Mouse (Mus musculus): ENCODE data around the gene Ap5m1. TPM values are rescaled to one million over a fixed set of nuclear protein-coding genes. Genes with fewer than 3 reads are reported as not detected.

Ap5m1 gene
- polyA plus RNA-seq (2015; fragmentation: Nextera tagmentation; extraction: Ambion mirVana): 19.5 and 21.0 TPM in 2 replicates

- peaks cover 13% of the 10 kb centered on the region for H3K4me1 ChIP-seq (ENCODE audit: control insufficient read depth, insufficient read depth, low read length)
- H3K36me3 ChIP-seq (ENCODE audit: control insufficient read depth, insufficient read depth): no peaks in the 10 kb centered on the region
- WGBS: 0% methylated on average over 46 of the region's 62 CpGs
- ATAC-seq (replicated peaks; ENCODE audit: extremely low read depth, insufficient read depth, low FRiP score): peak; percentile 62
- H3K27ac ChIP-seq (ENCODE audit: low read length): peak within 1 kb of the TSS; percentile 95
- H3K9me3 ChIP-seq (replicated peaks; ENCODE audit: control insufficient read depth, low read length): no peaks in the 10 kb centered on the region
- peak within 1 kb of the TSS; percentile 79 for H3K4me3 ChIP-seq (ENCODE audit: low read length)
- peak within 1 kb of the TSS; percentile 78 for H3K4me2 ChIP-seq (ENCODE audit: low read depth, low read length)
- no peaks in the 10 kb centered on the region for H3K27me3 ChIP-seq (ENCODE audit: control insufficient read depth, insufficient read depth, low read length)
- peak within 1 kb of the TSS; percentile 88 for H3K9ac ChIP-seq (ENCODE audit: low read length)
Measured at GRCm38 (mm10) chr14:49065529-49066273, at the start of gene Ap5m1. Gene Ap5m1 (plus strand): TSS chr14:49066097.

- Histone ChIP-seq H3K27me3 (ENCODE audit: control insufficient read depth, insufficient read depth, low read length) (no peaks in the 10 kb centered on the region), H3K36me3 (ENCODE audit: control insufficient read depth, insufficient read depth) (peaks cover 16% of the 10 kb centered on the region), H3K9me3 (replicated peaks; ENCODE audit: control insufficient read depth, low read length) (no peaks in the 10 kb centered on the region), H3K27ac (ENCODE audit: low read length) (no peak overlapping the region), H3K4me3 (ENCODE audit: low read length) (no peak overlapping the region), H3K4me2 (ENCODE audit: low read depth, low read length) (no peak overlapping the region), H3K9ac (ENCODE audit: low read length) (no peak overlapping the region), H3K4me1 (ENCODE audit: control insufficient read depth, insufficient read depth, low read length) (no peaks in the 10 kb centered on the region)
- WGBS: 83% methylated on average over 5 of the region's 5 CpGs
- ATAC-seq (replicated peaks; ENCODE audit: extremely low read depth, insufficient read depth, low FRiP score): no peak
Measured at GRCm38 (mm10) chr14:49019765-49020164, 46.1 kb upstream of the Ap5m1 start.

DNA sequence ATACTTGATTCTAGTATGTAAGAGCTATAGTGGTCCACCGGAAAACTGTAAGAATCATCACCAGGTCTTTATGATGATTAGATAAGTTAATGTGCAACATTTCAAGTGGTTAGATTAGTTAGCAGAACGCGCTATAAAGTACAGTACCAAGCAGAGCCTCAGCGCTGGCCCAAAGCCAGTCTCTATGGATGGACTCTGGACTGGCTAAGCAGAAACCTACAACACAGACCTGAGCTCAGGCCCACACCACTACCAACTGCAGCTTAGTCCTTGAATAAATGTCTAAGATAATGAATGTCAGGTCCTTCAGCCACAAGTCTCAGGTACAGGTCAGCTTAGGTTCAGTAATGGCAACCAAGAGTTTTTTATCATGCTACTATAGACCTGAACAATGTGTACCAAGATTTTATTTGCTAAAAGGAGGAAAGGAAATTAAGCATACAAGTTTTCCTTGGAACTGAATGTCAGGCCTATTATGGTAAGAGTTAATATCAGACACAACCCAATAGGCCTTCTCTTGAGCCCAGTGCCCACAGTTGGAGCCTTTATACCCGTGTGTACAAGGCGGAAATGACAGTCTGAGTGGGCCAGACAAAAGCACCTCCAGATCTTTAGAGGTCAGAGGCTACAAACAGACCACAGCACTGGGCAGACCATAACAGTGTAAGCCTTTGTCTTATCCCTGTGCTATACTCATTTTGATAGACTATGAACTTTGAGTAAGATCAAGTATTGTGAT, 38.7 kb upstream of the Ap5m1 start:
- no peak overlapping the region for H3K4me2 ChIP-seq (ENCODE audit: low read depth, low read length)
- H3K36me3 ChIP-seq (ENCODE audit: control insufficient read depth, insufficient read depth): peaks cover 9% of the 10 kb centered on the region
- ATAC-seq (replicated peaks; ENCODE audit: extremely low read depth, insufficient read depth, low FRiP score): no peak
- no peaks in the 10 kb centered on the region for H3K27me3 ChIP-seq (ENCODE audit: control insufficient read depth, insufficient read depth, low read length)
- no peaks in the 10 kb centered on the region for H3K4me1 ChIP-seq (ENCODE audit: control insufficient read depth, insufficient read depth, low read length)
- 85% methylated on average over 6 of the region's 6 CpGs for WGBS
- no peak overlapping the region for H3K27ac ChIP-seq (ENCODE audit: low read length)
- H3K9me3 ChIP-seq (replicated peaks; ENCODE audit: control insufficient read depth, low read length): no peaks in the 10 kb centered on the region
- no peak overlapping the region for H3K9ac ChIP-seq (ENCODE audit: low read length)
- H3K4me3 ChIP-seq (ENCODE audit: low read length): no peak overlapping the region

GRCm38 (mm10) chr14:49027779-49028368, 38.0 kb upstream of the Ap5m1 start:
- 87% methylated on average over 3 of the region's 3 CpGs for WGBS
- H3K4me1 ChIP-seq (ENCODE audit: control insufficient read depth, insufficient read depth, low read length): no peaks in the 10 kb centered on the region
- no peaks in the 10 kb centered on the region for H3K9me3 ChIP-seq (replicated peaks; ENCODE audit: control insufficient read depth, low read length)
- no peak overlapping the region for H3K4me3 ChIP-seq (ENCODE audit: low read length)
- no peak overlapping the region for H3K4me2 ChIP-seq (ENCODE audit: low read depth, low read length)
- no peak for ATAC-seq (replicated peaks; ENCODE audit: extremely low read depth, insufficient read depth, low FRiP score)
- no peak overlapping the region for H3K9ac ChIP-seq (ENCODE audit: low read length)
- H3K36me3 ChIP-seq (ENCODE audit: control insufficient read depth, insufficient read depth): peaks cover 12% of the 10 kb centered on the region
- H3K27me3 ChIP-seq (ENCODE audit: control insufficient read depth, insufficient read depth, low read length): no peaks in the 10 kb centered on the region
- no peak overlapping the region for H3K27ac ChIP-seq (ENCODE audit: low read length)

DNA sequence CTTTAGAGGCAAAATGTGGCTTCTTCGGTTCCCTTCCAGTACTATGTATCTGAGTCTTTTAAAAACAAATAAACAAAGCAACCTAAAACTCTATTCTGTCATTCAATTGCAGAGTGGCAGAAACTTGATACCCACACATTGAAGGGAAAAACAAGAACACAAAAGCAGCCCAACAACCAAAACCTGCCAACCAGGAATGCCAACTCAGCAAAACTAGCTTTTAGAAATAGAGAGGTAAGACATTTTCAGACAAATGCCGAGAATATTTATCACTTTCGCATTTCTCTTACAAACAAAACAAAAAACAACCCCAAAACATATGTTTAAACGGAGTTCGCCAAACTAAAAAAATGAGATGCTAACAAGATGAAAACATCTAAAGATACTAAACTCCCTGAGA, 36.9 kb upstream of the Ap5m1 start:
- no peak for ATAC-seq (replicated peaks; ENCODE audit: extremely low read depth, insufficient read depth, low FRiP score)
- WGBS: 93% methylated on average over 5 of the region's 5 CpGs

DNA sequence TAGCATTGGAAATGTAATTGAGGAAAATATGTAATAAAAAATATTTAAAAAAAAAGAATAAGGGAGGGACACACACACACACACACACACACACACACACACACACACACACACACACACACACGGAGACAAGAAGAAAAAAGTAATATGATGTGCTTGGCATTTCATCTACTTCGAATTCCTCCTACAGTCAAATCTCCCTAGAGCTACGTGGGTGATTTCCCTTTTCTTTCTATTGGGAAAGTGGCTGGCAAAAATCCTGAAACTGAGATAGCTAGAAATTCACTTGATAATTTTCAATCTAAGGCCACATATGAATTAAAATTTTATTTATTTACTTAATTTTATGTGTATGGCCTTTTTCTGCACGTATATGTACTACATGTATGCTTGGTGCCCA, 20.3 kb upstream of the Ap5m1 start:
- Histone ChIP-seq H3K9ac (ENCODE audit: low read length) (no peak overlapping the region), H3K4me2 (ENCODE audit: low read depth, low read length) (no peak overlapping the region), H3K4me1 (ENCODE audit: control insufficient read depth, insufficient read depth, low read length) (0 out of 2 replicates have a peak, but pooled peaks cover 2% of the 10 kb centered on the region), H3K27me3 (ENCODE audit: control insufficient read depth, insufficient read depth, low read length) (no peaks in the 10 kb centered on the region), H3K9me3 (replicated peaks; ENCODE audit: control insufficient read depth, low read length) (no peaks in the 10 kb centered on the region), H3K36me3 (ENCODE audit: control insufficient read depth, insufficient read depth) (peaks cover 5% of the 10 kb centered on the region; the same call in 1 of the 2 replicates), H3K4me3 (ENCODE audit: low read length) (no peak overlapping the region), H3K27ac (ENCODE audit: low read length) (no peak overlapping the region)
- ATAC-seq (replicated peaks; ENCODE audit: extremely low read depth, insufficient read depth, low FRiP score): no peak
- WGBS: 79% methylated on average over 4 of the region's 4 CpGs

More for the DNA sequence above, 36.9 kb upstream of the Ap5m1 start:
- H3K9me3 ChIP-seq (replicated peaks; ENCODE audit: control insufficient read depth, low read length): no peaks in the 10 kb centered on the region
- no peaks in the 10 kb centered on the region for H3K4me1 ChIP-seq (ENCODE audit: control insufficient read depth, insufficient read depth, low read length)
- no peak overlapping the region for H3K27ac ChIP-seq (ENCODE audit: low read length)
- no peak overlapping the region for H3K9ac ChIP-seq (ENCODE audit: low read length)
- H3K4me3 ChIP-seq (ENCODE audit: low read length): no peak overlapping the region
- no peaks in the 10 kb centered on the region for H3K27me3 ChIP-seq (ENCODE audit: control insufficient read depth, insufficient read depth, low read length)
- H3K4me2 ChIP-seq (ENCODE audit: low read depth, low read length): no peak overlapping the region
- H3K36me3 ChIP-seq (ENCODE audit: control insufficient read depth, insufficient read depth): peaks cover 12% of the 10 kb centered on the region

DNA sequence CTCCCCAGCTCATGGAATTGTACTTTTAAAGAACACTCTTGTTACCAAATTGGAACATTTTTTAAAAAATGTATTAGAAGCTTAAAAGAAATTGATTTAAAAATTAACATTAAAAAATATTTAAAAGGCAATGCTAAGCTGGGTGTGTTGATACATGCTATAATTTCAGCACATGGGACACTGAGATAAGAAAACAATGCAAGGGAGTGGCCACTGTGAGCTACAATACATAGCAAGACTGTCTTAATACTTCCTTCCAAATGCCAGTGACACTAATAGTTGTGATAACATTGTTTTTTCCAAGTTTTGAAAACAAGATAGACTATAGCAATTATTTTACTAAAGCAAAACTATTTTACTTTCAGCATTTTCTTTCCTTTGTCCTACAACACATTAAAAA, 16.4 kb upstream of the Ap5m1 start:
- no peak overlapping the region for H3K4me3 ChIP-seq (ENCODE audit: low read length)
- H3K9me3 ChIP-seq (replicated peaks; ENCODE audit: control insufficient read depth, low read length): no peaks in the 10 kb centered on the region
- H3K4me2 ChIP-seq (ENCODE audit: low read depth, low read length): no peak overlapping the region
- H3K27ac ChIP-seq (ENCODE audit: low read length): no peak overlapping the region
- peaks cover 5% of the 10 kb centered on the region for H3K36me3 ChIP-seq (ENCODE audit: control insufficient read depth, insufficient read depth)
- no peak for ATAC-seq (replicated peaks; ENCODE audit: extremely low read depth, insufficient read depth, low FRiP score)
- H3K27me3 ChIP-seq (ENCODE audit: control insufficient read depth, insufficient read depth, low read length): no peaks in the 10 kb centered on the region
- H3K4me1 ChIP-seq (ENCODE audit: control insufficient read depth, insufficient read depth, low read length): 0 out of 2 replicates have a peak, but pooled peaks cover 2% of the 10 kb centered on the region
- H3K9ac ChIP-seq (ENCODE audit: low read length): no peak overlapping the region

DNA sequence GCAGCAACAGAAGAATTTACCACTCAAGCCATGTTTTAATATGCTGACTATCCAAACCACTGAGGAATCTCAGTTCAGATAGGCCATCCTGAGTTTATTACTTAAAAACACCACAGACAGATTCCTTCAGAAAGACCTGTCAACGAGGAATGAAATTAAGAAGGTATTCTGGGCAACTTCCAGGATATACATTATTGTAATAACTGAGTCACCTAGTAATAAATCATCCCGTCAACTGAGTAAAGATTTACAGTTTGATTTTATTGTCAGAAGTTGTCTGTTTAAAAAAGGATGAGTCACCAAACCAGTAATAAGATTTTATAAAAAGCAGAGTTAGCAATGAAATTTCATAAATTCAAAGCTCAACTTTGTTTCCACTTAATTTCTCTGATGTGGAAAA, 2.1 kb upstream of the Ap5m1 start:
- no peak overlapping the region for H3K27ac ChIP-seq (ENCODE audit: low read length)
- no peaks in the 10 kb centered on the region for H3K36me3 ChIP-seq (ENCODE audit: control insufficient read depth, insufficient read depth)
- no peak overlapping the region for H3K4me2 ChIP-seq (ENCODE audit: low read depth, low read length)
- no peak overlapping the region for H3K9ac ChIP-seq (ENCODE audit: low read length)
- H3K4me1 ChIP-seq (ENCODE audit: control insufficient read depth, insufficient read depth, low read length): peaks cover 13% of the 10 kb centered on the region
- no peaks in the 10 kb centered on the region for H3K27me3 ChIP-seq (ENCODE audit: control insufficient read depth, insufficient read depth, low read length)
- no peak overlapping the region for H3K4me3 ChIP-seq (ENCODE audit: low read length)
- ATAC-seq (replicated peaks; ENCODE audit: extremely low read depth, insufficient read depth, low FRiP score): no peak
- no peaks in the 10 kb centered on the region for H3K9me3 ChIP-seq (replicated peaks; ENCODE audit: control insufficient read depth, low read length)
- WGBS: 67% methylated on average over 2 of the region's 2 CpGs
